Mouse (Mus musculus): ENCODE data around the gene Cdkl1.

The Cdkl1 gene

GRCm38 (mm10) chr12:69751864-69752341, 39.2 kb downstream of the Cdkl1 start:
- no peak for DNase-seq (ENCODE audit: low read depth)

DNA sequence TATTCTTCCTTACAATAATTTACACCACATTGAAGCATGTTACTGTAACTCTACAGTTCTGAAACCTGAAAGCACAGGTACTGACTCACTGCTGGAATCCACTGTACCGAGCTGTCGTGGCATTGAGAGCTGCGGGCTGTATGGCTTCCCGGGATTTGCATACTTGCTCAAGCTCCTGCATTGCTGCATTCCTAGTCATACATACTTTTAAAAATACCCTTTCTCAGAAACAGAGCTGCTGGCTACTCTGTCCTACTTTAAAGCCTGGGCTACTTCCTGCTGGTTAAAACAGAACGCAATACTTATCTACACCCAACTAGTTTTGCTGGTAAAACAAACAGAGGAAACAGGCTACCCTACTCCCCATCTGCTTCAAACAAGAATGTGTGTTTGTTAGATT, 46.9 kb downstream of the Cdkl1 start:
- DNase-seq (ENCODE audit: low read depth) = peak; percentile 65

- no peak for DNase-seq (ENCODE audit: low read depth)
These were observed 49.1 kb downstream of the Cdkl1 start for GRCm38 (mm10) chr12:69741965-69742364.

DNA sequence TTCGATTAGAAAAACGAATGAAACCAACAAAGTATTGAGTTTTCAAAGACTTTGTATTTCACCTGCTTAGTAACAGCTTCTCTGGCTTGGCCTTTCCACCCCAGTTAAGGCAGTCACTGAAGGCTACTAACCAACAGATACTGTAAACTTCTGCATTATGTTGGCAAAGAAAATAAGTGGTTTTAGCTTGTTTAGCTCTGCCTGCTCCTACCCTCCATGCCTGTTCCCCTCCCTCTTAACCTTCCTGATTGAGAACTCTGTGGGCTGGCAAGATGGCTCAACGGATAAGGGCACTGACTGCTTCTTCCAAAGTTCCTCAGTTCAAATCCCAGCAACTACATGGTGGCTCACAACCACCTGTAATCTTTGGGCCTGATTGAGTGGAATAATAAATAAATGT, 57.1 kb downstream of the Cdkl1 start:
- DNase-seq (ENCODE audit: low read depth) = no peak

GRCm38 (mm10) chr12:69733518-69733917, 57.5 kb downstream of the Cdkl1 start:
- DNase-seq (ENCODE audit: low read depth) = peak; percentile 75

DNA sequence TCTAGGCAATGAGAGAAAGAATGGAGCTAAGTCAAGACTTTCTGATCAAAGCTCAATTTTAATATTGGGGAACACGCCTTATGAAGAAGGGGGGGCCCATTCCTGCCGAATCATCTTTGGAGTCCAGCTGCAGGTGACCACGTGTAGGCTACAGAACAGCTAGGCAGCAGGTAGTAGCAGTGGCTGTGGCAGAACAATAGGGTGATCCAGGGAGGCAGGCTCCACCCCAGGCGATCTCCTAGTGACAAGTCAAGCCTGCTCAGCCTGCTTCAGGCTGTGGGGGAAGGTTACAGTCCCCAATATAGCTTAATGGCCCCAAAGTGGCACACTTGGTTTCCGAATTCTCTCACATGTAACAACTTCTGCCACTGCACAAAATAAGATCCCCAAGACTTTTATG, 58.8 kb downstream of the Cdkl1 start:
- no peak for DNase-seq (ENCODE audit: low read depth)

- DNase-seq (ENCODE audit: low read depth) = no peak
These were observed 60.8 kb downstream of the Cdkl1 start for GRCm38 (mm10) chr12:69730306-69730705.

DNA sequence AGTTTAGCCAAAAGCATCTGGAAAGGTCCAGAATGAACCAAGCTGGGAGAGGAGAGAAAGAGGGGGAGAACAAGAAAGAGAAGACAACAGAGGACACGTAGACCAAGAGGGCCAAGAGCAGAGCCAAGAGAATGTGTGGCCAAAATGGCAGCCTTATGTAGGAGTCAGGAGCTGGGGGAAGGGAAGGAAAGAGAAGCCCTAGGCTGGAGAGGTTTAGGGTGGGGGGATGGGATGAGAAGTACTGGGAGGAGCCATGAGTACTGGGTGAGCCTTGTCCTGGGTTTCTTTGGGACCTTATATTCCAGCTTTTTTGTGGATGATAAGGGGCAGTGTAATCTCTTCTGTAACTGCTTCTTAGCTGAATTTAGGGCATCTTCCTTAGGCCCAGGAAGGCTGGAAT, 61.8 kb downstream of the Cdkl1 start:
- no peak for DNase-seq (ENCODE audit: low read depth)

GRCm38 (mm10) chr12:69724711-69725460, 66.2 kb downstream of the Cdkl1 start, which contains the start of the genes L2hgdh and Atp5s:
Gene L2hgdh, minus strand, starts transcription at chr12:69724873.
Gene Atp5s, plus strand, starts transcription at chr12:69724950.
- DNase-seq (ENCODE audit: low read depth) = peak; percentile 98

GRCm38 (mm10) chr12:69724018-69724710, 66.9 kb downstream of the Cdkl1 start:
- no peak for DNase-seq (ENCODE audit: low read depth)

GRCm38 (mm10) chr12:69723376-69723775, 67.7 kb downstream of the Cdkl1 start:
- no peak for DNase-seq (ENCODE audit: low read depth)

DNA sequence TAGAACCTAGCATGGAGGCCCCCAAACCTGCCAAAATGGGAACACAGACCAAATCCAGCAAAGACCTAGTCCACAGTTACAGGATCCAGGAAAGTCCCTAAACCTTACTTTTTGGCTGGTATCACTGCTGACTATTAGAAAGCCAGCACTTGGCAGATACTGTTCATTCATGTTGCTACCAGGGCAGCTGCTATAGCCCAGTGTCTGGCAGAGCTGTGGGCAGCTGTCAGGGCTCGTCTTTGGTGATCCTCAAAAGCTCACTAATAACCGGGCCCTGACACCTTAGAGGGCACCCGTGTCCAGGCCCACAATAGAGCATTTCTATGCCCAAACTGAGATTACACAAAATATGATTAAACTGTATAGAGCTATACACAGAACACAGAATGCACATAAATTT, 68.2 kb downstream of the Cdkl1 start:
- DNase-seq (ENCODE audit: low read depth) = no peak

- no peak for DNase-seq (ENCODE audit: low read depth)
These were observed 77.4 kb downstream of the Cdkl1 start for GRCm38 (mm10) chr12:69713628-69714027.

DNA sequence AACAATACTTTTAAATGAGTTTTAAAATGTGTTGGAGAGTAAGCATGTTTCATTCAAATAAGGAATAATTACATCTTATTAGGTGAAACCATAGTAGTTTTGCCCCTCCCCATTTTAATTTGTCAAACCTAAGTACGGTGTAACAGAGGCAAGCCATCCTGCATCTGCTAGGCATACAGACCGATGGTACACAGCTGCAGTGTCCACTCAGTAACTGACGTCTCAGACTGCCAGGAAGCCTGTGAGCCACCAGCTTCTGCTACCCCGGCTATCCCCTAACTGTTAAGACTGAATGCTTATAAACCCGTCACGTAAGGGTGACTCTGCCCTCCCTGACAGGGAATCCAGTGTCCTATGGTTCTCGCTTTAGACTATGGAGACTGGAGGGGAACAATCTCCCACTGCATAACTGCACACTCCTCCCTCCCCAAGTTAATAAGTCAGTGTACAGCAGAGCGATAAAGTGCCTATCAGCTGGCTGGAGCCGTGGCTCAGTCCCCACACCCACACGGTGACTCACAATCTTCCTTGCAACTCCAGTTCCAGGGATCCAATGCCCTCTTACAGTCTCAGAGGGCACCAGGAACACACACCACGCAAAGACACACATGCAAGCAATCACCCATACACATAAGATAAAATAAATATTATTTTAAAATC, 86.1 kb downstream of the Cdkl1 start:
- DNase-seq (ENCODE audit: low read depth) = peak; percentile 37

GRCm38 (mm10) chr12:69698352-69698751, 92.7 kb downstream of the Cdkl1 start:
- DNase-seq (ENCODE audit: low read depth) = no peak

Data from NIH3T3 (cell line).